Mouse (Mus musculus): ENCODE measurements around the gene Ccdc175.

Gene Ccdc175

DNA sequence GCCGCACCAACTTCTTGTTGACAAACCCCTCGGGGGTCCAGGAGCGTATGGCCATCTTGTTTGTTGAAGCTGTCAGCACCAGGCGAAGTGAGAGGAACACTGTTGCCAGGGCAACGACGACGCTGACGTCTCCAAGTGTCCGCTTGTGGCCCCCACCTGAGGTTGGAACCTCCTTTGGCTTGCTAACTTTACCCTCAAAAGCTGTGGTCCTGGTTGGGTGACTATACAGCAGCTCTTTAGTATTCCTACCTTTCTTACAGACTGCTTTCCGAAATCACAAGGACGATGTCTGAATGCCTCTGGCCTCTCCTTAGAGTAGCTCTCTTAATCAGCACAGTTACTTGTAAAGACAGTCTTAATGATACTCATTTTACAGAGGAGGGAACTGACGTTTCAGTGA is at the start of gene Ccdc175:
TSS of gene Ccdc175 (minus strand) at position 101 of the 400 bp plus-strand sequence.
- DNase-seq (ENCODE audit: low spot score) = no peak

DNA sequence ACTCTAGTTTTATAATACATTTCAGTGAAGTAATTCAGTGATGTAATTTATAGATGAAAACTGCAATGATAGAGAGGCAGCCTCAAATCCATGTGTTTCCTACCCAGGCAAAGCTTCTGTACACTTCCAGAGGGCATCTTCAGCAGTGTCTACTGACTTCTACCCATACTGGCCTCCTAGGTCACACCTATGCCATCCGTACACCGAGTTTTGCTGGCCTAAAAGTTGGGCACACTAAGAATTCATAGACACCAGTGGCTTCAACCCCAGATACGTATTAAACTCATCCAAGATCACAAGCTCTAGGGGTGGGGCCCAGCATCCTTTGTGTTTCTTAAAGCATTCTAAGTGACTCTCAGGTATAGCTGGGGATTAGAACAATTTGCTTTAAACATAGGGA is 49.3 kb upstream of the Ccdc175 start:
- no peak for DNase-seq (ENCODE audit: low spot score)

DNA sequence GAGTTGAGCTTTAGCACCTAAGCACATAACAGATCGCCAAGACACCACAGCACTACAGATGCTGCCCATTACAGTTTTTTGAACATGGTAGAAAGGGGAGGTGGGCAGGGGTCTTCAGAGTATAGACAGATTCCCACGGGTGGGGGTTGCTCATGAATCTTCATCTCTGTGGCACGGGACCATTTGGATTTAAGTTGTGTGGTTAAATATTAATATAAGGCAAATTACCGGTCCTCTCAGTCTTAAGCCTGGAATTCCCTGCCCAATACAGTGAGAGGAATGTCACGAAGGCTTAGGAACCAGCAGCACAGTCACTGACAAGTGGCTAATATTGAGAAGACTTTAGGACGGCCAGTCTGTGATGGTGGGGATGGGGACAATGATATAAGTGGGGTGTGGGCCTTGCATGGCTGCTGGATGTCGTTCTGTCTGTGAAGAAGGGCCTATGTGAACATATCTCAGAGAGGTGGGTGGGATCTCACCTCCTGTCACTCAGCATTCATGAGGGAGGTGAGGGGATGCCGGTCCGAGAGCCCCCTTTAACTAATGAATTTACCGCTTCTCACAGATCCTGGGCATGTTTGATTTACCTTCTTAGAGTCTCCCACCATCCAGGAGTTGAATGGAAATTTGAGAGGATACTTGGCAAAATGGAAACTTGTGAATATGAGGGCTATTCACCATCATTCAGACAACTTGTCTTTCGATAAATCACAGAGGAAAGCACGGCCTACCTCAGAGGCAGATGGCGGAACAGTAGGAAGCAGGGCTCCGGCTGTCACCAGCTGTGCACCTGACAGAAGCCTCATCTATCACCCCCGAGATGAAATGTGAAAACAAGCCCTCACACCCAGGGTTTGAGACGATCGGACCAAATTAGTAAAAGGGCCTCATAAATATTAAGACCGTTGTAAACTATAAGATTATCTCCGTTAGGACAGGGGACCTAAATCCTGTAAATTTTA is 48.3 kb upstream of the Ccdc175 start:
- no peak for DNase-seq (ENCODE audit: low spot score)

DNA sequence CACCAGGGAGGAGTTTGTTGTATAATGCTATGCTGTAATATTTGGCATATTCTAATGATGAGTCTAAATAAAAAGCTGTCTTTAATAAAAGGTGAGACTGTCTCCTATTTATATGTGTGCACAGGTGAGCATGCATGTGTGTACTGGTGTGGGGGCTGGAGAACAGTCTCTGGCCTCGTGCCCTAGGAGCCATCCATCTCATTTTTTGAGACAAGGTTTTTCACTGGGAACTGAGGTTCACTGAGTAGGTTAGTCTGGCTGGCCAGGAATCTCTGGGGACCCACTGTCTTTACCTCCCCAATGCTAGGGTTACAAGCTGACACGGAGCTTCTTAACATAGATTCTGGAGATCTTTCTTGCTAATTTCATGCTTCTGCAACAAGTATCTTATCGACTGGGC is 47.3 kb upstream of the Ccdc175 start:
- no peak for DNase-seq (ENCODE audit: low spot score)

DNA sequence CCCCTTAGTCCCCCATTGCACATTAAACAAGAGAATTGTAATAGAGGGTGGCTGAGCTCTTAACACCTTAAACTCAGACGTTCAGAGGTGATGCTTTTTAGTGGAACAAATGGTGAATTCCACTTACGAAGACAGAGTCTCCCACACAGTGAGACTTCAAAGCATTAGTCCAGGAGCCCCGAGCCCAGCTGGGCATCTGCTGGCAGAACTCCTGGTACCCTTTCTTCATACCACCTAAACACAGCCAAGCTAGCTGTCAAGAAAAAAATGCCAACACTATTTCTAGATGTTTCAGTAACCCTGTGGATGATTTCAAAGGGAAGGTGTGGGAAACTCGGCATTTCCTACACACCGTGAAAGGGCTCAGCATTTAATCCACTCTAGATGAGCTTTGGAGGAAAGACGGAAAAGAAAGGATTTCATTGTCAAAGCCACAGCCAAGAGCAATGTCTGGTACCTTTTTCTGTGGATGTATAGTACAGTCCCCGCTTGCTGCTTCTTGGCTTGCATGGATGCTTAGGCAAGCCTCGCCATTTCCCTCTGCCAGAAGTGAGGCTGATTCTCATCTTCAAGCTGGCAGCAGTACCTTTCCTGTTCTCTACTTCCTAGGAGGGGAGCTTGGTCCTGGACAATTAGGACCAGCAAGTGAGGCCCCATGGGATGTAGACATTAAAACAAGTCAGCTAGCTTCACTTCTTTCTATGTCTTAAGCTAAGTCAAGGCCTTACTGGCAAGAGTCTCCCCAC is 44.8 kb upstream of the Ccdc175 start:
- no peak for DNase-seq (ENCODE audit: low spot score)

DNA sequence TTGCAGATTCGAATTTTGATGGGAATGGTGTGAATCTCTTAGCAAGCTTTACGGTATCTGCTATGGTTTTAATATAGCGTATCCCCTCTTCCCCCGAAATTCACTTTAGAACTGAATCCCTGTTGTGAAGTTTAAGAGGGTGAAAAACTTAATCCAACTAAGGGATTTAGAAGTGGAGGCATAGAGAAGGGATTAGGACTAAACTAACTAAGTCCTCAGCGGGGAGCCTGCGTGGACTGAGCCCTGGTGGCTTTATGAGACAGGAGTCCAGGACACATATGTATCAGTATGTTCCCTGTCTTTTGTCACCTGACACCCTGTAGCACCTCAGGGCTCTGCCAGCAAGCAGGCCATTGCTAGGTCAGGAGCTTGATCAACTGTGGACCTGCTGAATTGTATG is 42.9 kb upstream of the Ccdc175 start:
- DNase-seq (ENCODE audit: low spot score) = no peak

DNA sequence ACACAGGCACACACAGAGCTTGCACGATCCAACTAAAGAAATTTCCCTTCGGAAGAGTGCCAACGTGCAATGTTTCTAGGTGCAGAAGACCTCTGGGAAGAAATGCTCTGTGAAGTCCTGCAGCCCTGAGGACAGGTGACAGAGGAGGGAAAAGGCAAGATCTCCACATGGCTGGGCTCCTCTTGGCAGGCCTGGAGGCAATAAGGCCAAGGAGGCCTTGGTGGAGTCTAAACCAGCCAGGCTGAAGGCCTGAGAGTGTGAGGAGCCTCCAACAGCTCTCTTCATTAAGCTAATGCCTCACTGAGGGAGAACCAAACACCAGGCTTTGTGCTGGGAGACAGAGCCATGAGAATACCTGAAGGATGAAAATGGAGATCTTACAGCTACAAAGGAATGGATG is 40.5 kb upstream of the Ccdc175 start:
- DNase-seq (ENCODE audit: low spot score) = no peak

DNA sequence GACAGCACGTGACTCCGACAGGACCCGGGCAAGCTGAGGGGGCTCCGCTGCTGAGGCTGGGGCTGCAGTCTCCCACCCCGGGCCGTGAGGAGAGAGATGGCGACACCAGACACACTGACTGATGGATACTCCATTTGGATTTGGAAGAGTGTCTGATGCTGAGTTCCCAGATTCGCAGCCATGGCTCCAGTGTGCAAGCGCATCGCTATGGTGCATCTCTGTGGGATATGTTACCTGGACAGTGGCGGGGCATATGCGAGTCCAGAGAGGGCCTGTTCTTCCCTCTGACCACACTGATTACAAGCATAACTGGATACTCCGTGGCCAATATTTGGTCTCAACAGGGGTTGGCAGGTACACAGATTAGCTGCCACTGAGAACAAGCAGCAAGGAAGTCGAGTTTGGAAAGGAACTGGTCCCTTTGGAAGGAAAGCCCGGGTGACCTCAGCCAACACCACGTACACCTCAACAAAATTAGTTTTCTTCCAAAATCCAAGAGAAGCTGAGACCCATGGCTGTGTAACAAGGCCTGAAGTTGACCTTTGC is 38.8 kb upstream of the Ccdc175 start:
- no peak for DNase-seq (ENCODE audit: low spot score)

DNA sequence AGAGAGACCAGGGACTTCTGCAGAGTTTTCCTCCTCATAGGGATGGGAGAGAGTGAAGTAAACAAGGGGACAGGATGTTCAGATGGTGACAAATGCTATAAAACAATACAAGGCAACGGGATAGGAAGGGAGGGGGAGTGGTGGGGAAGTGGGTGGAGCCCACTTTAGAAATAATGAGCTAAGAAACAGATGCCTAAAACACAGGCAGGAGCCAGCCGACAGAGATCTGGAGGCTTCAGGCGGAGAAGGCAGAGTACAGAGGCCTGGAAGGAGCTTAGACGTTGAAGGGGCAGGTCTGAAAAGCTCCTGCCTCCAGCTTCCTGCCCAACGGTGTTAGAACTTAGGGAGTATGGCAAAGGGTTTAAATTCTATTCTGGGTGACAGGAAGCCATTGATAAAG is 28.7 kb upstream of the Ccdc175 start:
- no peak for DNase-seq (ENCODE audit: low spot score)

DNA sequence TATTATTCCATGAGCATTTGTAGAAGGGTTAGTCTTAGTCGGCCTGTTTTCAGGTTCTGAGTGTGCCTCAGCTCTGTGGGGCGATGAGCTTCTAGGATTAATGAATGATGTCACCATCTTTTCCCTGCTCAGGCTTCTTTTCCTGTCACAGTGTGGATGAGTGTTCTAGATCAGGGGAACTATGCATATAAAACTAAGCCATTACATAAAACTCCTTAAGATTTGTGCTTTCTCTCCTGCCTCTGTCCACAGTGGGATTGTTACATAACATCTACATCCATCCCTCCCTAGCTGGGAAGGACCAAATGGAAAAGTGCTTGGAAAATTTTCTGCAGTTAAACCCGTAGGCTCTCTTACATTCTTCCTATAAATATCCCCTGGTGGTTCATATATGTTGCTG is 16.0 kb upstream of the Ccdc175 start:
- no peak for DNase-seq (ENCODE audit: low spot score)

DNA sequence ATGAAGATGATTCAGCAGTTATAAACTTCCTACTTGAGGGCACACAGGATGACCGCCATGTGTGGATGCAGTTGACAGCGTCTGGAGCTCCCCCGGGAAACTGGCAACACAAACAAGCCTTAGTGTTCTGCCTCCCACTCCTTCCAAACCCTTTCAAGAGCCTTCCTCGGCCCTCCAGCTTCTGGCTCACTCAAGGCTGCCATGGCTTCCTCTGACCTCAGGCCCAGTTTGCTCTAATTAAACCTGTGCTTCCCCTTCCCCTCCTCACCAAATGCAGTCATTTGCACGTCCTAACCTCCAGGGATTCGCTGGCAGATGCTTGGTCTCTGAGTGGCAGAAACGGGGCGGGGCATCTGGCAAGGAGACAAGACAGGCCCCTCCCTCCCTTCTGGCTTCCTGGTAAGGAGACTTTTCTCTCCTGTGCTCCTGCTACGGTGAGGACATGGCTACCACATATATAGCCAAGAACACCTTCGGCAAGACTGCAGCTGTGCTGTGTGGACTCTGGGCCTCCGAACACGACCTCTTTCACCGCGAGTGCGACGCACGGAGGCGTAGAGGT is 13.2 kb upstream of the Ccdc175 start:
- no peak for DNase-seq (ENCODE audit: low spot score)

DNA sequence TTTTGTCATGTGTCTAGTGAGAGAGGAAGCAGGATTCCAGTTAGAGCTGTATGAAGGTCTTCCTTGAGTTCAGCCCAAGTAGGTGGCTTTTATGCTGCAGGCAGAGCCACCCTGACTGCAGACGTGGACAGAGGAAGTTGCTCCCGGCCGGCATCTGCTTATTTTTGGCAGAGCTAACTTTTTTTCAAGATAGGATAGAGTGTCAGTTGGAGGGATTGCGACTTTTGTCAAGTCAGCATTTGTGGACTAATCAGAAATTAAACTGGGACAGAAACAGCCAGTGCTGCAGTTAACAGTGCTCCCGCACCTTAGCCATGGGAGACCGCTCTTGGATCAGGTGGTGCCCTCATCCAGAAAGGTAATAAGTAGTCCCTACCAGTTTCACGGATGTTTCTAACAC is 12.6 kb upstream of the Ccdc175 start:
- no peak for DNase-seq (ENCODE audit: low spot score)

DNA sequence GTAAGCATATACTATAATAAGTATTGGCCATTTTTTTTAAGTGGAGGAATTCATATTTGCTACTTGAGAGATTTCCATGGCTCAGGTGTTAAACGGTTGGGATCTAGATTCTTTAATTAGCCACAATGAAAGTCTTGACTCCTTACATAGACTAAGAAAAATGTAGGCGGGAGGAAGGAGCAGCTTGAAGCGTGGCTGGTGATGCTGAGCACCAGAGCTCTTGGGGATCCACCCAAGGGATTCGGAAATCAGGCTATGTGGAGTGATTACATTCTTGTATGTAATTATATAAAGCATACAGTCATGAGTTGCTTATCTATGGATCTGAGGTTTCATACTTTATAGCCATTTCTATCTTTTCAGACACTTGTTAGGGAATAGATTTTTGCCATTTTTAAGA is 5.3 kb downstream of the Ccdc175 start:
- no peak for DNase-seq (ENCODE audit: low spot score)

DNA sequence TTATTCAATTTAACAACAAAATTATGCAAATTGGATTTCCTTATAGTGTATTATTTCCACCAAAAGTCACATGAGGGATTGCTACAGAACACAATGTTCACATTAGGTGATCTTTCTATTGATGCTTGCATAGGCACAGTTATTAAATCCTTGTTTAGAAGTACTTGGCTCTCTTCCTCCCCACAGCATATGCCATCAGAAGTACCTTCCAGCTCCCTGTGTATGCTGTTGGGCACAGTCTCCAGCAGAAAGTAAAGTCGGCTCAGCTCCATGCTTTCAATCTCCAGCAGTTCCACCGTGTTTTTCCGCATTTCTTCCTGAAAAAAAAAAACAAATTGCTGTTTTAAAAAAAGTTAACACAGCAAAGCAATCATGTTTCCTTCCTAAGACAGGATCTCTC is 6.5 kb downstream of the Ccdc175 start:
- no peak for DNase-seq (ENCODE audit: low spot score)

DNA sequence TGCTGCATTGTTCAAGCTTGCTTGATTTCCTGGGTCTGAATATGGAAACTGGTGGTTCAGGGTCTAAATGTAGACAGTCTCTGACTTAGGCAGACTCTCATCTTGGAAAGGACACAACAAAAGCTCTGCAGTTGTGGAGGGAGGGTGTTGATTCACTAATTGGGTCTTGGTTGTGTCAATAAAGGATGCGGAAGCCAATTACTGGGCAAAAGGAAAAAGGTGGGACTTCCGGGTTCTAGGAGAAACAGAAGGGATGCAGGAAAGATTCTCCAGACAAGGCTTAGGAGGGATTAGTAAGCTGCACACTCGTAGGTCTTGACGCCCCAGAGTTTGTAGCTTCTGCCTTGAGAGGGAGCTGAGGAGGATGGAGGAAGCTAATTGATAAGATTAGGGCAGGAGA is 26.4 kb downstream of the Ccdc175 start:
- DNase-seq (ENCODE audit: low spot score) = no peak

DNA sequence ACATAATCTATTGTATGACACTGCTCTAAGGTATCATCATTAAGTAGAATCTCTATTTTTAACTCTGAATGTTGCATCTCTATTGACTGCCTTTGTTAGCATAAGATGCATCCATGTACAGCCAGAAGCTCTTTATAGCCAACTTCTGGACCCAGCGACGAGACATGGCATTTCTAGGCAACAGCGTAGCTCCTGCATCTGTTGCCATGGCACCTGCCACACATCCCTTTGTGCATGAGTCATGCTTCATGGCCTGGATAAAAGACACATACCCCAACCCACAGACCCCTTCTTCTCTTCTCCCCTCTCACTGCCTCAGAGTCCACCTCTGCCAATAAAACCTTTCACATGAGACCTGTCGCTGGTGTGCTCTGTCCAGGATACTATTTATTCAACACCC is 34.0 kb downstream of the Ccdc175 start:
- no peak for DNase-seq (ENCODE audit: low spot score)

DNA sequence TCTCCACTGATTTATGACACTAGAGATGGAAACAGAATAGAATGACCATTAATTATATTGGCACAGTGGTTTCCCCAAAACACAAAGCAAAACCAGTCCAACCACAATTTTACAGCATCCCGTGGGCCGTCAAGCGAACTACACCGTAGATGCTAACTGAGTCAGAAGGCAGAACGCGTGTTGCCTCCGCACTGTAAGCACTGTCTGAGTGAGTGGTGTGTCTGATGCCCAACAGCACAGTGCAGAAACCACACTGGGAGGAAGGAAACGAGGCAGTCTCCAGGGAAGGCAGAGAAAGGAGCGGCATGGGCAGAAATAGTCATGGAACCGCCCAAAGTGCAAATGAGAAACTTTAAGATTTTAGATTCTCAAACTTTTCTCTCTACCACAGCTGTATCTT is 55.6 kb downstream of the Ccdc175 start:
- DNase-seq (ENCODE audit: low spot score) = no peak

DNA sequence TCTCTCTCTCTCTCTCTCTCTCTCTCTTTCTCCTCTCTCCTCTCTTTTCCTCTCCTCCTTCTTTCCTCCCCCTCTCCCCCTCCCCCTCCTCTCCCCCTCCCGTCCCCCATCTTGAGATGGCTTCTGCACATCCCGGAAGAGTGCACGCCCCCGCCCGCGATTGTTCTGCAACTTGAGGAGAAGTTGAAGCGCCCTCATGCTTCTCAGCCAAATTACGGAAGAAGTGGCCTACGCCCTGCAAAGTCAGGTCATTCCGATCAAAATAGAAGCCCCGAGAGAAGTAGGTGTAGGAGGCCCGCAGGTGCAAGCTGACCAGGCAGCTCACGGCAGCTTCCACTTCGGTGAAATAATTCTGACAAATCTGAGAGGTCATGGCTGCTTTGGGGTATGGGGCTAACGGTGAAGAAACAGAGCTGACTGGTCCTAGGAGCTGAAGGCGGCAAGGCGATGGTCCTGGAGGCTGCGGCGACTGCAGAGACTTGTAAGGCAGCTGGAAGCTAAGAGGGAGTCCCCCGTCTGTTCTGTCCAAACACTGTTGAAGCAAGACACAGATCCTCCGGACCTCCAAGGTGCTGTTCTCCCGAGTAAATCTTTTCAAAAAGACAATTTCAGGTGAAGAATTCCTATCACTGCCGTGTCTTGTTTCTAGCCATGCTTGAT is 69.0 kb downstream of the Ccdc175 start:
- no peak for DNase-seq (ENCODE audit: low spot score)

DNA sequence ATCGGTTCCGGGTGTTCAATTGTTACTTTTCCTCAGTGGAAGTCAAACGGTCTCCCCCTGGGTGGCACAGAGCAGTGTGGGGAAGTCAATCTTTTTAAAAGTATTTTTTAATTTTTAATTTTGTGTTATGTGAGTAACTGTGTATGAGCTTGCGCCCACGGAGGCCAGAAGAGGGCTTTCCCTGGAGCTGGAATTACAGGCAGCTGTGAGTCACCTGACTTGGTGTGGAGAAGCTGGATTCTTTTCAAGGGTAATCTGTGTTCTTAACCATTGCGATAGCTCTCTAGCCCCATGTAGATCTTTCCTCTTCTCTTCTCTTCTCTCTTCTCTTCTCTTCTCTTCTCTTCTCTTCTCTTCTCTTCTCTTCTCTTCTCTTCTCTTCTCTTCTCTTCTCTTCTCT is 69.7 kb downstream of the Ccdc175 start:
- DNase-seq (ENCODE audit: low spot score) = no peak

DNA sequence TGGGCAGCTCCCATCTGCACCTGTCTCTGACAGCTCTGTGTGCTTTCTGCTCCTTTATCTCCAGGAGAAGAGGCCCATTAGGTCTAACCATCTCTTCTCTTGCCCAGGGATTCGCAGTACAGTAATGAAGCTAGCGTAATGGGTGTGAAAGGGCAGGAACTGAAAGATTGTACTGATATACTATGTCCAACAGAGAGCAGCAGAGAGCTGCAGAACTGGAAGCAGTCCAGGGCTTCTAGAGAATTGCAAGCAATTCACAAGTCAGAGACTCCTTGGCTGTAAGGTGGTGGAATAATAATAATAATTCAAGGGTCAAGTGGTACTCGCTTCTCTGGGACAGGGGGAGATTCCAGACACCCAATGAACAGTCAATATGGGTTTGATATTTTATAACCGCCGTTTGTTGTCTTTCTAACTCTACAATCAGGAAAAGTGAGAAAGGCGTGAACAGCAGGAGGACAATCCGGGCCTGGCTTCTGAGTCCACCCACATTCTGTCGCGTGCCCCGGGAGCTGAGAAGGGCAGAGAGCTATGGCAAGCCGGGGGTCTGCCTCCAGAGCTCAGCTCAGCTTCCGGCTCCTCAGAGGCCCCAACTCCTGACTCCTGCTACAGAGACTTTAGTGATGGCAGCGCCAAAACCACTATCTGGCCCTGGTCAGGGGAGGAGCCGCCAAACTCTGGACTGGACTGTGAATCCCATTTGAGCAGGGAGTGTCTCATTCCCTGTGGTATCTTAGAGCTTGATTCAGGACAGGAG is 80.1 kb downstream of the Ccdc175 start:
- DNase-seq (ENCODE audit: low spot score) = peak; percentile 67

DNA sequence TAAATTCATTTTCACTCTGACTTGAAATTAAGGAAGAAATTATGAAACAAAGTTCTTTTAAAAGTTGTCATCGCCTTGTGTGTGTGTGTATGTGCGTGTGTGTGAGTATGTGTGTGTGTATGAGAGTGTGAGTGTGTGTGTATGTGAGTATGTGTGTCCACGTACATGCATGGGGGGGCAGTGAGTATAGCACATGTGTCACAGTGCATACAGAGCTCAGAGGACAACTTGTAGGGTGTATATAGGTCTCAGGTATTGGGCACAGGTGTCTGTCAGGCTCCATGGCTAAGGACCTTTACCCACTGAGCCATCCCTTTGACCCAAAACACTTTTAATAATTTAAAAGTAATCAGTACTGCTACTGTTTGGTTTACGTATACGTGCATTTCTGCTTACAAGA is 80.8 kb downstream of the Ccdc175 start:
- no peak for DNase-seq (ENCODE audit: low spot score)
